Mouse (Mus musculus) brain, adult 10 weeks (tissue): ENCODE results near the gene Sidt1. TPM values are rescaled to one million over a fixed set of nuclear protein-coding genes. Genes with fewer than 3 reads are reported as not detected.

Source experiments
- polyA plus RNA-seq: library from polyadenylated mRNA; stranded (reverse); fragments of 350-450 nt; fragmentation: Illumina TruSeq; extraction: RNeasy Lipid Tissue Mini Kit (QIAGEN cat#74804); gene quantifications from one replicate; pipeline ENCODE4 v1.2.3, GENCODE M21; 2015; ENCODE audit warnings: low read depth, low replicate concordance

Gene Sidt1
- 32.7 TPM for polyA plus RNA-seq

GRCm38 (mm10) chr16:44332861-44333284 lies at the start of gene Sidt1:
Sidt1 (minus strand) TSS chr16:44333196.

GRCm38 (mm10) chr16:44347071-44347901 lies 14.3 kb upstream of the Sidt1 start, which contains the start of gene Spice1:
Spice1 (plus strand) TSS chr16:44347121.

Other genes starting within 250 kb of the Sidt1 start
- 349 TPM for gene Atp6v1a, start 193.5 kb downstream of the Sidt1 start, polyA plus RNA-seq
- 60.2 TPM for gene Naa50, start 193.4 kb downstream of the Sidt1 start, polyA plus RNA-seq
- 14.6 TPM for gene Usf3, start 159.9 kb downstream of the Sidt1 start, polyA plus RNA-seq
- gene Spice1, start 13.9 kb upstream of the Sidt1 start, polyA plus RNA-seq, result 16.0 TPM
- gene Cfap44, start 61.6 kb upstream of the Sidt1 start, polyA plus RNA-seq, result 3.8 TPM
- gene Boc, start 225.7 kb upstream of the Sidt1 start, polyA plus RNA-seq, result 10.7 TPM